Mouse (Mus musculus) layer of hippocampus, adult 2 months (tissue): ENCODE results near the gene Tagap. TPM values are rescaled to one million over a fixed set of nuclear protein-coding genes. Genes with fewer than 3 reads are reported as not detected.
"Not testable (repeated sequence)": the region's sequence is repeated elsewhere in the genome, so short reads cannot be mapped to it uniquely, and the experiment has no call there.

Source experiments
- DNase-seq, 2 experiments: peaks; one replicate each; pipeline ENCODE4 v3.0.0; 2022; ENCODE audit warnings: low spot score in 2 of 2
- H3K27ac ChIP-seq: fragments of 200-600 bp; 2 replicates; pipeline ENCODE4 v1.8.1; 2022
- H3K4me3 ChIP-seq: fragments of 200-600 bp; 2 replicates; pipeline ENCODE4 v1.8.1; 2022; ENCODE audit warnings: mild to moderate bottlenecking
- CTCF ChIP-seq: fragments of 200-600 bp; conservative IDR thresholded peaks from 2 replicates; pipeline ENCODE4 v1.8.1; 2022; ENCODE audit warnings: antibody characterized with exemption, mild to moderate bottlenecking, moderate library complexity
- total RNA-seq, 2 experiments: library from RNA; stranded (reverse); gene quantifications; 2 replicates each; pipeline ENCODE4 v1.2.3; 2021

The Tagap gene
- total RNA-seq, 2 experiments from 2014 or later = 4.8 to 5.0 TPM

GRCm38 (mm10) chr17:7983484-7983883, 57.7 kb downstream of the Tagap start:
- not testable (repeated sequence) for H3K27ac ChIP-seq, H3K4me3 ChIP-seq

More at GRCm38 (mm10) chr17:7983484-7983883, 57.7 kb downstream of the Tagap start:
- peak; percentile 49 for TF ChIP-seq CTCF
- DNase-seq = not testable (repeated sequence)

Other genes starting within 250 kb of the Tagap start
- gene Fndc1, start 98.7 kb upstream of the Tagap start, total RNA-seq = 10 to 100 TPM; 14.9 to 15.4 TPM
- gene Rsph3a, start 19.6 kb downstream of the Tagap start, total RNA-seq = 10 to 100 TPM; 40.9 to 41.6 TPM
- gene Gm49673, start 221.8 kb downstream of the Tagap start, total RNA-seq = under 1 TPM in 1 of 2 experiments, not detected in 1; 0.29 TPM
- 1 to 10 TPM; 6.3 to 7.2 TPM for gene Rnaset2a, start 222.1 kb downstream of the Tagap start, total RNA-seq
- 10 to 100 TPM; 12.4 to 14.3 TPM for gene Fgfr1op, start 239.5 kb downstream of the Tagap start, total RNA-seq